Mouse (Mus musculus) layer of hippocampus, adult 8-10 months (tissue): ENCODE measurements at regions not wholly inside any gene's neighbourhood (a gene's known extent, or its start where the extent isn't known, plus 50 kb on each side); places are given as distances from the start of the nearest gene placed in this dataset.

Experiments
- DNase-seq, 2 experiments: peaks; one replicate each; pipeline ENCODE4 v3.0.0; 2022; ENCODE audit warnings: low spot score in 2 of 2

GRCm38 (mm10) chr9:30848249-30848648 lies 74.0 kb downstream of the Adamts15 start:
- DNase-seq, result no peak

DNA sequence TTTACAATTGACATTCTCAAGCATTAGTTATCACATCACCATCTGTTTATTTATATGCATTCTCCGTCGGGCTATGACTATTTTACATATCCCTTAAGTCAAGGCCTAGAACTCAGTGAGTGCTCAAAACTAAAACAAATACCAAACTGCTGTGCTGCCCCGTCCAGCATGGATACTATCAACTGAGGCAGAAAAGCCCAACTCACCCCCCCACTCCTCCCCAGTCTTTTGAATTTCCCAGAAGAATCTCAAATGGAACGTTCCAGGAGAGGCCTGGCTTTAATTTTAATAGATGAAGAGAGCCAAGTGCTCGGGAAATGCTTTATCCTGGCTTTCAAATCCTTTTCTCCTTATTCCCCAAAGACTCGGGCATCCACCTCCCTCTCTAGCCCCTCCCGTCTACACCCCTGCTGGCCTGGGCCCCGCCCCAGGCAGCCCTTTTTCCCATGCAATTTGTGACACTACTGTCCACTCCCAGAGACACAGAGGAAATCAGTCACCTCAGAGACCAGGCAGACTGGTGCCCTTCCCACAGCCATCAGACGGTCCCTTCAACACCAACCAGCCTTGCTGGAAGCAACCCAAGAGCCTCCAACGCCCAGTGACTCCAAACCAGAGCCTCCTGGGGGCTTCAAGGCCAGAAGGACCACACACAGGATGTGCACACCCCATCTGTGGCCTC lies 76.5 kb downstream of the Adamts15 start:
- DNase-seq, result no peak

- DNase-seq, result no peak
Observed at GRCm38 (mm10) chr9:30844079-30844563, 78.1 kb downstream of the Adamts15 start.

DNA sequence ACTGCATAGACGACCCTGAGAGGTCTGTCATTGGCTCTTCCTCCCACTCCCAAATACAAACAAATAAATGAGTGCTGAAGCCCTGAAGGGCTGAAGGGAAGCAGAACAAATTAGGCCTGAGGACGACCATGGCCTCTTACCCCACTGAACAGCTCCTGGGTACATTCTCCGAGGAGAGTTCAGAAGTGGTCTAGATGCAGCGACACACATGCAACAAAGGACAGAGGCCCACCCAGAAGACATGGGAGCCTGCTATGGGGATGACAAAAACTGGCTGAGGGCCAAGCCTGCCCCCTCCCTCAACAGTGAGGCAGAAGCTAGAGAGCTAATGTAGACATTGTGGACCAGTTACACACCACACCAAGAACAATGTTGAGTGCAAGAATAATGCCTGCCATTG lies 87.3 kb downstream of the Adamts15 start:
- DNase-seq, result no peak

DNA sequence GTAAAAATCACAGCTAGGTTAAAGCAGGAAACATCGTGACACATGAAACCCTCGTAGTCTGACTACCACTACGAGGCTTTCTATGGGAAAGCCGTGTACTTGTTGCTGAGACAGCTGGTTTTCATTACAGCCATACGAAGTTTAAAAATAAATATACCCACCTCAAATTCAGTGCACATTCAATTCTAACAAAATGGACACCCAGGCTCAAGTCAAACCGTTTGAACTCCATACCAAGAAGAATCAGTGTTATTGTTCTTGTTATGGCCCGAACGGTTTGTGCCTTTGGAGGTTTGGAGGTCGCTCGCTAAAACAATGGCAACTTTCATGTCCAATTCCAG lies 87.7 kb downstream of the Adamts15 start:
- no peak for DNase-seq

DNA sequence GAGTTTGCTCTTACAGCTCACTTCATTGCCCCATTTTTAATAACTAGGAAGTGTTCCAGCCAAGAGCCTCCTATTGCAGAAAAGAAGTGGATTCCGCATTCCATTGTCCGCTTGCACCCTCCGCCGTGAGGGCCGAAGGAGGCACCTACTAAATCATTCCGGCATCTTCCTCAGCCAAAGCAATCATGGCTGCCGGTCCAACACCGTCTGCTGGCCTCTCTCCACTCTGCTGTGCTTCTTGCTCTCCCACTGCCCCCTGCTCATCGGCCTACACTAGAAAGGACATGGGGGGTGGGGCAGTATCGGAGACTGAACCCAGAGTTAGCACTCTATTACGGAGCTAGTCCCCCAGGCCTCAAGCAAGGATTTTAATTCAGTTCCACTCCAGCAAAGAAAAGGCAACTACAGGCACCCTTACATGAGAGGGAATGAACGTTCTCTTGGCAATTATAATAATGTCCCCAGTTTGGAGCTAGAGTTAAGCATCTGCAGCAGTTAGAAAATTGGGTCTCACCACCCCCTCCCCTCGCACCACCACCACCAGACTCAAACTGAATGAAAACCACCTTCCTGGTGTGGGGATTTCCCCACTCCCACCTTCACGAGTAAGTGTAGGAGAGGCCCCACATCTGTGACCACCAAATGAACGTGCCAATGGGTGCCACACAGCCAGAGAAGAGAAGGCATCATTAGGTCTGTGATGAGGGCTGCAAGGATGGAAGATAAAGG lies 88.3 kb downstream of the Adamts15 start:
- no peak for DNase-seq

DNA sequence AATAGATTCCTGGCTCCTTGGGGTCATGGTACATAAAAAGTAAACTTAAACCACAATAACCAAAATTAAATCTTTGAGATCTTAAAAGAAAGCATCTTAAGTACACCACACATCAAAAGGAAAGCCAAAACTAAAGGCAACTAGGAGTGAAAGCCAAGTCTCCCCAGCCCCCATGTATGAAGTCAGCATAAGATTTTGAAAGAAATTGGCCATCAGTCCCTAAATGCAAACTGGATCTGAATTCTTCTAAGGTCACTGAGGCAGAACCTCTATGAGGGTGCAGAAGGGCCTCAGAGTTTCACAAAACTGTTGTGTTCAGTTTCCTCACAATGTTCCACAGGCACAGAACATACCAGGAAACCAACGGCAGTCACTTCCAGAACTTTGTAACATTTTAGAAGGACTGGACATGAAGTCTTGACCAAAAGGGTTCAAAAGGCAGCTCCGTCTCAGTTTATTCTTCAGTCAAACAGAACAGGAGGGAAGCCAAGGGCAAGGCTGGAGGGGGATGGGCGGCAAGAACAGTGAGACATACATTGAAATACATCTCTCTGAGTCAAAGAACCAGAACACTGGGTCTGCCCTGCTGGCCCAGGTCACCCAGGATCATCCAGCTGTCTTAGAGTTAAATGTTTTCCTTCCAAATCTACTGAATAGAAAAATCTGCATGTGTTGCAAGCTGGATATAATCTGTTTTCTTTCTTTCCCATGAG lies 92.9 kb downstream of the Adamts15 start:
- no peak for DNase-seq

DNA sequence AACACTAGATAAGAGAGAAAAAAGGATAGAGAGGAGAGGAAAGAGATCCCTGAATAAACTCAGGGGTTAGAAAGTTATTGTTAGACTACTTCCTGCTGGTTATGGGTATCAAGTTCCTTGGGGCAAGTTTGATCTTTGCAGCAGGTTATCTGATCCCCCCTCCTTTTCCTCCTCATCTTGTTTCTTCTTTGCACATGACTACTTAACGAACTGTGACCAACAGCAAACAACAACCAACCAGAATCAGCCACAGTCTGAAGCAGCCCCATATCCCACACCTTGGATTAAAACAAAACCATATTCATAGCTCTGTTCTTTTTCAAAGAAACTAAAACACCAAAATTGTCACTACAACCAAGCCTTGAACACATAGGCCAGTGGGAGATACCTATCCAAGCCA lies 94.5 kb downstream of the Adamts15 start:
- DNase-seq, result no peak

- DNase-seq, result no peak
Observed at GRCm38 (mm10) chr9:30824056-30824625, 98.1 kb downstream of the Adamts15 start.

DNA sequence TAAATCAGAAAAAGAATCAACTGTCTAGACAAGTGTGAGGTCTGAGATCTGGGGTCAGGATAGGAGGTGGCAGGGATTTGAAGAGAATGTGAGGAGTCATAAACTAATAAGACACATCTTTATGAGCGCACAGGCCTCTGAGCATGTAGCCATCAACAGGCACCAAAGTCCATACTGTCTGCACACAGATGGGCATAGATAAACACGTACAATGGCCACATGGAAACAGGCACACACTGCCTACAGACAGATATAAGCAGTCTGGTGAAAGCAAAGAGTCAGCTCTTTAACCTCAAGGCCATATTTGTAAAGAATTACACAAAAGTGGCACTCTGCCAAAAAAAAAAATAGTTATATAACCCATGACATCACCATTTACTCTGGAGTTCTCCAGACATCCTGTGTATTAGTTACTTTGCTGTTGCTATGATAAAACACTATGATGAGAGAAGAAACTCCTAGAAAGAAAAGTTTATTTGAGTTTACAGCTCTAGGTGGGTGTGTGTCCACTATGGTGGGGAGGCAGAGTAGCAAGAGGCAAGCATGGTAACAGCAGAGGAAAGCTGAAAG lies 101.4 kb downstream of the Adamts15 start:
- DNase-seq, result no peak

GRCm38 (mm10) chr9:30813246-30813645 lies 109.0 kb downstream of the Adamts15 start:
- DNase-seq, result no peak

- DNase-seq, result no peak
Observed at GRCm38 (mm10) chr9:30810843-30811242, 111.4 kb downstream of the Adamts15 start.

GRCm38 (mm10) chr9:30810290-30810689 lies 112.0 kb downstream of the Adamts15 start:
- DNase-seq, result no peak

- DNase-seq, result no peak
Observed at GRCm38 (mm10) chr9:30808863-30809491, 113.3 kb downstream of the Adamts15 start.

DNA sequence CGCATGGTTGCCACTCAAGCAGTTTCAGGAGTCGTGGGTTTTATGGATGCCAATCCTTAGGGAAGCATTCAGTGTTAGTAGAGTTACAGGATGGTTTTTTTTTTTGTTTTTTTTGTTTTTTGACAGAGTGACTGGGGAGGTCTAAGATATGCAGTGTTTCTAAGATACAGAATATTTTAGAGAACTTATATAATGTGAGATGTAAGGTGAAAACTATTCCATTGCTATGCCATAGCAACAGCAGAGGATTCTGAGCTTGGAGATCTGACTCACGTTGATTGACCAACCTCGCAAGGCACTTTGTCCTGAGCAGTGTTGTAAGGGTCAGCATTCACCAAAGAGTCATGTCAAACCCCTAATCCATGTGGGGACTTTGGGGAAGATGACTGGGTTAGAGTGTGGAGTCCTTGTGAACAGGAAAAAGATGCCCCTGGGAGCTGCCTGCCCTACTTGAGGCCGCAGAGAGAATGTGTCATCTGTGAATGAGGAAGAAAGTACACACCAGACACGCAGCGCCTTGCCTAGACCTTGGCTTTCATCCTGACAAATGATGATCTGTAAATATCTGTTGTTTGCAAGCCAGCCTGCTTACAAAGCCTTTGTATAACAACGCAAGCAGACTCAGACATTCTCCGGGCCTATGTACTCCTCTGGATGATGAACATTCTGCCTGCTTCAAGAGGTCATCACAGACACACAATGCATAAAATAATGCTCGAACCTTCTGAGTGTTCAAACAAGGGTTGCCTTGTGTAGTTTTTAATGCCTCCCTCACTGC lies 118.3 kb downstream of the Adamts15 start:
- DNase-seq, result no peak

GRCm38 (mm10) chr9:30802826-30803225 lies 119.4 kb downstream of the Adamts15 start:
- DNase-seq, result no peak

- no peak for DNase-seq
Observed at GRCm38 (mm10) chr9:30794701-30795407, 127.4 kb downstream of the Adamts15 start.

- no peak for DNase-seq
Observed at GRCm38 (mm10) chr9:30781221-30781620, 141.0 kb downstream of the Adamts15 start.

DNA sequence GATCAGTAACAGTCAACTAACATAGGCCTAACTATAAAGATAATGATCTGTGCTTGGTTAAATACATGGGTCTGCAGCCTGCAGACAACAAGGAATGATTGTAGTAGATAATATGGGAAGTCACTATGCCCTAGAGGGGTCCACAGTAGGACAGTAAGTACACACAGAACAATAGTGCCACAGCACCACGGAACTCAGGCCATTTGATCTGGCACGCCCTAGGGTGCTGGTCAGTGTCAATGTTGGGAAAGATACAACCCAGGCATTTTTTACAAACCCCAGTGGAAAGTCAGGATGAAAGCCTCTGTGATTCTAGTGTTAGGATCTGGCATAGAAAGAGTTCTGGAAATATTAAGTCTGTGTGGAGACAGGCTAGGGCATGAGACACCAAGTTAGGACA lies 144.4 kb downstream of the Adamts15 start:
- DNase-seq, result no peak

GRCm38 (mm10) chr9:30775161-30775560 lies 147.1 kb downstream of the Adamts15 start:
- DNase-seq, result no peak
